Mouse (Mus musculus): ENCODE results near the gene Gm49320. TPM values are rescaled to one million over a fixed set of nuclear protein-coding genes. Genes with fewer than 3 reads are reported as not detected.

Gm49320 gene
- total and polyA plus RNA-seq, 2 experiments from 2014 or later = 0.11 to 0.85 TPM

DNA sequence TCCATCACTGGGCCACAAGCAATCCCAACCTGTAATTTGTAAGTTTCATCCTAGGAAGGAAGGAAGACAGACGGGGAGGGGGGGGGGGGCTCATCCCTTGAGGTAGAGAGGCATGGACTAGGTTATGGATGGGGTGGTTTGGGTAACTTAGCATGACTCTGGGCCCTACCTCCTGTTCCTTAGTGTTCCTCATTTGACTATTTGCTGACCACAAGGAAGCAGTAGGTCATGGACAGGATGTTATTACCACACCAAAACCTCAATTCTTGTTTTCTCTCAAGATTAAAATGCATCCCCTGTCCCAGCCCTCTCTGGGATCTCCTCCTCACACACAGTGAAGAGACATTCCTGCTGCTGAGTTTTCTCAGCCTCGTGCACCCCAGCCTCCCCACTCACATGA, 37.3 kb upstream of the Gm49320 start:
- no peak for ATAC-seq (ENCODE audit: low FRiP score)
- TF ChIP-seq CTCF (IDR thresholded peaks at IDR 0.05) = no peak
- Histone ChIP-seq H3K27me3 (ENCODE audit: insufficient read depth, low read length) (no peaks in the 10 kb centered on the region), H3K4me1 (ENCODE audit: insufficient read depth, low read length) (no peaks in the 10 kb centered on the region), H3K9me3 (ENCODE audit: low read length) (no peaks in the 10 kb centered on the region), H3K4me2 (ENCODE audit: low read depth, low read length, poor library complexity, severe bottlenecking) (no peak overlapping the region), H3K36me3 (ENCODE audit: insufficient read depth, low read length) (peaks cover 66% of the 10 kb centered on the region), H3K9ac (replicated peaks; ENCODE audit: low read length, poor library complexity, severe bottlenecking) (no peak overlapping the region), H3K27ac (ENCODE audit: low read depth, low read length) (no peak overlapping the region), H3K4me3 (ENCODE audit: low read depth, low read length) (no peak overlapping the region)
- no peak for DNase-seq (ENCODE audit: low spot score)
- 67% methylated on average over 2 of the region's 2 CpGs for WGBS

DNA sequence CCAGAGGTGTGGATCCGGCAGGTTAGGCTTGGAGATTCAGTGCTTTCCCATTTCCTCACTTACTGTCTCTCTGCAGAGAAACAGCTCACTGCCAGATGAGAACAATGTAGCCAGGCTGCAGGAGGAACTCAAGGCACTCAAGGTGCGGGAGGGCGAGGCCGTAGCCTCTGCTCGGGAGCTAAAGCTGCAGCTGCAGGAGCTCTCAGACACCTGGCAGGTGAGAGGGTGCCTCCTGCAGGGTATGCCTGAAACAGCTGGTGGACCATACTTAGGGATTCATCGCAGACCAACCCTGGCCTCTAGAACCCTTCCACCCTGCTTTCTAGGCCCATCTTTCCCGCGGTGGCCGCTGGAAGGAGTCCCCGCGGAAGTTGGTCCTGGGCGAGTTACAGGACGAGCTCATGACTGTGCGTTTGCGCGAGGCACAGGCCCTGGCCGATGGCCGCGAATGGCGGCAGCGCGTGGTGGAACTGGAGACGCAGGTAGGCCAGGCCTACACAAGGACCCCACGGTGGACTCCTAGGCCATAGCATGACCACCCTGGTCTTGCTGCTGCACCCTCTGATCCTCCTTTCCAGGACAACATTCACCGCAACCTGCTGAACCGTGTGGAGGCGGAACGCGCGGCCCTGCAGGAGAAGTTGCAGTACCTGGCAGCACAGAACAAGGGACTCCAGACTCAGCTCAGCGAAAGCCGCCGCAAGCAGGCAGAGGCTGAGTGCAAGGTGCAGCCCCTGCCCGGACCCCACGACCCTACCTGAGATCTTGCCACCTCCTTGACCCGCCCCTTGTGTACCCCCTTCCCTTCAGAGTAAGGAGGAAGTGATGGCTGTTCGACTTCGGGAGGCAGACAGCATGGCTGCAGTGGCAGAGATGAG, 33.2 kb upstream of the Gm49320 start:
- Histone ChIP-seq H3K4me1 (ENCODE audit: insufficient read depth, low read length) (no peaks in the 10 kb centered on the region), H3K4me2 (ENCODE audit: low read depth, low read length, poor library complexity, severe bottlenecking) (no peak overlapping the region), H3K36me3 (ENCODE audit: insufficient read depth, low read length) (peaks cover 63% of the 10 kb centered on the region), H3K27ac (ENCODE audit: low read depth, low read length) (no peak overlapping the region), H3K27me3 (ENCODE audit: insufficient read depth, low read length) (no peaks in the 10 kb centered on the region), H3K9ac (replicated peaks; ENCODE audit: low read length, poor library complexity, severe bottlenecking) (0 out of 2 replicates have a peak overlapping the region, but pooled peaks have one; percentile 0), H3K9me3 (ENCODE audit: low read length) (no peaks in the 10 kb centered on the region), H3K4me3 (ENCODE audit: low read depth, low read length) (no peak overlapping the region)
- WGBS = 29% methylated on average over 38 of the region's 38 CpGs
- peak; percentile 29; the same call in 1 of the 2 replicates for TF ChIP-seq CTCF (IDR thresholded peaks at IDR 0.05)
- ATAC-seq (ENCODE audit: low FRiP score) (no peak), DNase-seq (ENCODE audit: low spot score) (no peak)

DNA sequence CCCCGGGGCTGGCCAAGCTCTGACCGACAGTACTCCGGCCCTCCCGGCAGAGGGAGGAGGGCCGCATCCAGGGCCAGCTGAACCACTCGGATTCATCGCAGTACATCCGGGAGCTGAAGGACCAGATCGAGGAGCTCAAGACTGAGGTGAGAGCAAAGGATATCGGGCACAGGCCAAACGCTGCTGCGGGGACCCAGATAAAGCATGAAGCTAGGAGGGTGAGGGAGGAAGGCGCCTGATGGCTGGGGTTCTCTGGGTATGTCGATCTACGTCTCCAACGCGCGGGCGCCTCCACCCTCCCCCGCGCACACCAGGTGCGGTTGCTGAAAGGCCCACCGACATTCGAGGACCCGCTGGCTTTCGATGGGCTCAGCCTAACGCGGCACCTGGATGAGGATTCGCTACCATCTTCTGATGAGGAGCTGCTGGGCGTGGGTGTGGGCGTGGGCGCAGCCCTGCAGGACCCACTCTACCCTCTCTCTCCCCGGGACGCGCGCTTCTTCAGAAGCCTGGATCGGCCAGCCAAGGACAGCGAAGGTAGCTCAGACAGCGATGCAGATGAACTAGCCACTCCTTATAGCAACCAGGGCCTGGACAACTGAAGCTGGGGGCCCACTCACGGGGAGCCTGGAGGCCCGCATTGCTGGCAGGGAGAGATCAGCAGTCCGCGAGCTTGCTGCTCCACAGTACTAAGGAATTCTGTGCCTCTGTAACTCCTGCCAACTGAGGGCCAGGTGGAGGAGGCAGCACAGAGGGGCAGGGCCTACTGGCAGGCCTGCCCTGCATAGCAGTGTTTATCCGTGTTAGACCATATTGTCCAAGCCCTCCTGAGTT, 32.3 kb upstream of the Gm49320 start:
- ATAC-seq (ENCODE audit: low FRiP score) = peak; percentile 4; the same call in 1 of the 2 replicates
- Histone ChIP-seq H3K4me2 (ENCODE audit: low read depth, low read length, poor library complexity, severe bottlenecking) (no peak overlapping the region), H3K4me3 (ENCODE audit: low read depth, low read length) (no peak overlapping the region), H3K4me1 (ENCODE audit: insufficient read depth, low read length) (no peaks in the 10 kb centered on the region), H3K27ac (ENCODE audit: low read depth, low read length) (no peak overlapping the region), H3K9me3 (ENCODE audit: low read length) (no peaks in the 10 kb centered on the region), H3K27me3 (ENCODE audit: insufficient read depth, low read length) (no peaks in the 10 kb centered on the region), H3K36me3 (ENCODE audit: insufficient read depth, low read length) (peaks cover 55% of the 10 kb centered on the region), H3K9ac (replicated peaks; ENCODE audit: low read length, poor library complexity, severe bottlenecking) (0 out of 2 replicates have a peak overlapping the region, but pooled peaks have one; percentile 0)
- TF ChIP-seq CTCF (IDR thresholded peaks at IDR 0.05) = no peak
- DNase-seq (ENCODE audit: low spot score) = no peak
- WGBS = 22% methylated on average over 44 of the region's 44 CpGs

DNA sequence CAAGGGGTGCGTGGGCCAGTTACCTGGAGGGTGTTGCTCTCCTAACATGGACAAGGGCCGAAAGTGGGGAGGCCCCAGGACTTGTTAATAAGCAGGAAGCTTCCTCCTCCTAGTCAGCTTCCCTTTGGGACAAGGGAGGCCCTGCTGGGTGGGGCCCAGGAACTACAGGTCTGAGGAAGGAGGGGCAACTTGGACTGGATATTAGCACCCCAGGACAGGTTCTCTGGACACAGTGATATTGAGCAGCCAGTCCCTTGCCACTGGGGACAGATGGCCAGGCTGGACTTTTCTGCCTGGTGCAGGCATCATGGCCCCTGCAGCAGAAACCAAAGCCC, 31.7 kb upstream of the Gm49320 start:
- Histone ChIP-seq H3K4me3 (ENCODE audit: low read depth, low read length) (no peak overlapping the region), H3K4me1 (ENCODE audit: insufficient read depth, low read length) (no peaks in the 10 kb centered on the region), H3K36me3 (ENCODE audit: insufficient read depth, low read length) (peaks cover 52% of the 10 kb centered on the region), H3K4me2 (ENCODE audit: low read depth, low read length, poor library complexity, severe bottlenecking) (no peak overlapping the region), H3K27me3 (ENCODE audit: insufficient read depth, low read length) (no peaks in the 10 kb centered on the region), H3K9me3 (ENCODE audit: low read length) (no peaks in the 10 kb centered on the region), H3K27ac (ENCODE audit: low read depth, low read length) (no peak overlapping the region), H3K9ac (replicated peaks; ENCODE audit: low read length, poor library complexity, severe bottlenecking) (no peak overlapping the region)
- no peak for TF ChIP-seq CTCF (IDR thresholded peaks at IDR 0.05)
- WGBS = 57% methylated on average over 2 of the region's 2 CpGs
- ATAC-seq (ENCODE audit: low FRiP score) (no peak), DNase-seq (ENCODE audit: low spot score) (no peak)

DNA sequence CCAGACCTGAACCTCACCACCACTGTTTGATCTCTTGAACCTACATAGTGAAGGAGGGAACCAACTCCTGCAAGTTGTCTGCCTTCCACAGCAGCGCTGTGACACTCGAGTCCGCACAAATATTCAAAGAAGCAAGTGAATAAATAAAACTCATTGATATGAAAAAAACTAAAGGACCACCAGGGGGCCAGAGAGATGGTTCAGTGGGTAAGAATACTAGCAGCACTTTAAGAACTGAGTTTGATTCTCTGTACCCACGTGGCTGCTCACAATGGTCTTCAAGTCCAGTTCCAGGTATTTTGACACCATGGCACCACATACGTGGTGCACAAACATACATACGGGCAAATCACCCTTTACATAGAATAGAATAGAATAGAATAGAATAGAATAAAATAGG, 27.6 kb upstream of the Gm49320 start:
- no peak overlapping the region for H3K9ac ChIP-seq (replicated peaks; ENCODE audit: low read length, poor library complexity, severe bottlenecking)
- H3K36me3 ChIP-seq (ENCODE audit: insufficient read depth, low read length) = peaks cover 15% of the 10 kb centered on the region
- no peak overlapping the region for H3K4me3 ChIP-seq (ENCODE audit: low read depth, low read length)
- no peaks in the 10 kb centered on the region for H3K27me3 ChIP-seq (ENCODE audit: insufficient read depth, low read length)
- DNase-seq (ENCODE audit: low spot score) (no peak), ATAC-seq (ENCODE audit: low FRiP score) (no peak)
- no peaks in the 10 kb centered on the region for H3K9me3 ChIP-seq (ENCODE audit: low read length)
- peak; percentile 53 for TF ChIP-seq CTCF (IDR thresholded peaks at IDR 0.05)
- H3K4me2 ChIP-seq (ENCODE audit: low read depth, low read length, poor library complexity, severe bottlenecking) = no peak overlapping the region
- H3K27ac ChIP-seq (ENCODE audit: low read depth, low read length) = no peak overlapping the region
- peaks cover 16% of the 10 kb centered on the region; the same call in 1 of the 2 replicates for H3K4me1 ChIP-seq (ENCODE audit: insufficient read depth, low read length)
- 67% methylated on average over 6 of the region's 6 CpGs for WGBS

Data from midbrain, postnatal 0 days (tissue).